Mouse (Mus musculus) myocyte (in vitro differentiated cells): ENCODE results near the gene Grid2.

Source experiments
- POLR2A ChIP-seq: IDR thresholded peaks from one replicate; pipeline ENCODE4 v1.6.1; 2011; ENCODE audit warnings: low read depth, mild to moderate bottlenecking, control low read depth, moderate library complexity; ENCODE audit not compliant: insufficient read length
- REST ChIP-seq: IDR thresholded peaks from one replicate; pipeline ENCODE4 v1.6.1; 2011; ENCODE audit warnings: mild to moderate bottlenecking, control low read depth, moderate library complexity; ENCODE audit not compliant: insufficient read depth, insufficient read length
- SRF ChIP-seq: IDR thresholded peaks from one replicate; pipeline ENCODE4 v1.6.1; 2011; ENCODE audit warnings: low read depth; ENCODE audit not compliant: control insufficient read depth, insufficient read length
- TCF3 ChIP-seq: IDR thresholded peaks from one replicate; pipeline ENCODE4 v1.6.1; 2011; ENCODE audit warnings: low read depth, control low read depth; ENCODE audit not compliant: insufficient read length
- USF1 ChIP-seq: IDR thresholded peaks from one replicate; pipeline ENCODE4 v1.6.1; 2011; ENCODE audit warnings: low read depth, mild to moderate bottlenecking, control low read depth, moderate library complexity

- TF ChIP-seq USF1: no peak
- no peak for TF ChIP-seq TCF3
- TF ChIP-seq REST: no peak
- TF ChIP-seq SRF: no peak
- no peak for TF ChIP-seq POLR2A
Observed at GRCm38 (mm10) chr6:64148613-64149012, 892.9 kb downstream of the Grid2 start.
